Mouse (Mus musculus) MEL (cell line): ENCODE results near the gene Tspan14. TPM values are rescaled to one million over a fixed set of nuclear protein-coding genes. Genes with fewer than 3 reads are reported as not detected.
A peak's percentile ranks its signal among the peaks of the same experiment; 100 is the strongest.

Experiments used
- DNase-seq: peaks from one replicate; pipeline ENCODE4 v3.0.0; 2011; ENCODE audit warnings: low read depth, low spot score
- H3K27ac ChIP-seq: 2 replicates; pipeline ENCODE4 v1.5.1; 2012; ENCODE audit warnings: low read depth, mild to moderate bottlenecking, control low read depth, low read length, moderate library complexity; ENCODE audit not compliant: control insufficient read depth
- H3K27me3 ChIP-seq, 2 experiments: fragments of 150-350 bp in 1 of 2; sonication (generic) in 1 of 2; 2 replicates each; pipeline ENCODE4 v1.6.1; 2012; ENCODE audit warnings: low read length in 2 of 2, mild to moderate bottlenecking in 2 of 2, improper control_type of control experiment in 1 of 2, moderate library complexity in 1 of 2; ENCODE audit not compliant: insufficient read depth in 2 of 2, control insufficient read depth in 1 of 2
- H3K36me3 ChIP-seq, 2 experiments: 2 replicates each; pipeline ENCODE4 v1.6.1; 2012 to 2014; ENCODE audit warnings: low read length in 2 of 2, improper control_type of control experiment in 1 of 2, inconsistent platforms in 1 of 2, mild to moderate bottlenecking in 1 of 2; ENCODE audit not compliant: insufficient read depth in 2 of 2, control insufficient read depth in 1 of 2
- H3K4me1 ChIP-seq, 2 experiments: fragments of 150-350 bp in 1 of 2; sonication (generic) in 1 of 2; 2 replicates each; pipeline ENCODE4 v1.6.1; 2012; ENCODE audit warnings: low read length in 2 of 2, improper control_type of control experiment in 1 of 2, mild to moderate bottlenecking in 1 of 2; ENCODE audit not compliant: insufficient read depth in 2 of 2, control insufficient read depth in 1 of 2
- H3K4me3 ChIP-seq, 2 experiments: fragments of 150-350 bp in 1 of 2; sonication (generic) in 1 of 2; 2 replicates each; pipeline ENCODE4 v1.5.1; 2012; ENCODE audit warnings: low read depth in 2 of 2, low read length in 2 of 2, mild to moderate bottlenecking in 2 of 2, moderate library complexity in 2 of 2, control low read depth in 1 of 2, improper control_type of control experiment in 1 of 2; ENCODE audit not compliant: control insufficient read depth in 1 of 2, insufficient read depth in 1 of 2
- H3K79me2 ChIP-seq: 2 replicates; pipeline ENCODE4 v1.6.1; 2012; ENCODE audit warnings: mild to moderate bottlenecking, low read length, moderate library complexity; ENCODE audit not compliant: control insufficient read depth, poor library complexity, insufficient read depth
- H3K9ac ChIP-seq: 2 replicates; pipeline ENCODE4 v1.6.1; 2012; ENCODE audit warnings: low read depth, mild to moderate bottlenecking, control low read depth, low read length, moderate library complexity; ENCODE audit not compliant: control insufficient read depth, poor library complexity, severe bottlenecking
- H3K9me3 ChIP-seq: fragments of 150-350 bp; sonication (generic); replicated peaks from 2 replicates; pipeline ENCODE4 v1.6.1; 2012; ENCODE audit warnings: mild to moderate bottlenecking, low read length, improper control_type of control experiment, moderate library complexity; ENCODE audit not compliant: insufficient read depth
- CTCF ChIP-seq, 3 experiments: IDR thresholded peaks in 2 of 3; conservative IDR thresholded peaks in 1 of 3; 2 replicates each; pipeline ENCODE4 v1.5.1; 2011 to 2012; ENCODE audit warnings: low read length in 3 of 3, low read depth in 2 of 3, mild to moderate bottlenecking in 2 of 3, improper control_type of control experiment in 1 of 3, inconsistent platforms in 1 of 3, mixed read lengths in 1 of 3, moderate library complexity in 1 of 3; ENCODE audit not compliant: control insufficient read depth in 1 of 3, insufficient read depth in 1 of 3, poor library complexity in 1 of 3, severe bottlenecking in 1 of 3
- ELF1 ChIP-seq: IDR thresholded peaks from 2 replicates; pipeline ENCODE4 v1.6.1; 2014; ENCODE audit warnings: low read depth, mild to moderate bottlenecking, inconsistent platforms, low read length, improper control_type of control experiment, moderate library complexity
- EP300 ChIP-seq, 2 experiments: IDR thresholded peaks; 2 replicates each; pipeline ENCODE4 v1.6.1; 2011; ENCODE audit warnings: improper control_type of control experiment in 2 of 2, low read length in 2 of 2, low read depth in 1 of 2, mild to moderate bottlenecking in 1 of 2
- ETS1 ChIP-seq: IDR thresholded peaks from 2 replicates; pipeline ENCODE4 v1.6.1; 2012; ENCODE audit warnings: low read depth, mild to moderate bottlenecking, inconsistent platforms, low read length, improper control_type of control experiment, moderate library complexity
- GATA1 ChIP-seq: IDR thresholded peaks from 2 replicates; pipeline ENCODE4 v1.6.1; 2011; ENCODE audit warnings: low read depth, low read length, improper control_type of control experiment
- MAZ ChIP-seq: IDR thresholded peaks from 2 replicates; pipeline ENCODE4 v1.6.1; 2012; ENCODE audit warnings: low read depth, mild to moderate bottlenecking, inconsistent platforms, low read length, improper control_type of control experiment
- MEF2A ChIP-seq: IDR thresholded peaks from 2 replicates; pipeline ENCODE4 v1.6.1; 2014; ENCODE audit warnings: low read depth, mild to moderate bottlenecking, inconsistent platforms, low read length, improper control_type of control experiment; ENCODE audit not compliant: poor library complexity, insufficient replicate concordance, severe bottlenecking; ENCODE audit errors: extremely low read depth
- MXI1 ChIP-seq: IDR thresholded peaks from 2 replicates; pipeline ENCODE4 v1.6.1; 2011; ENCODE audit warnings: mild to moderate bottlenecking, low read depth, low read length, improper control_type of control experiment
- MYB ChIP-seq: IDR thresholded peaks from 2 replicates; pipeline ENCODE4 v1.6.1; 2011; ENCODE audit warnings: mild to moderate bottlenecking, low read depth, low read length, improper control_type of control experiment
- NELFE ChIP-seq: IDR thresholded peaks from 2 replicates; pipeline ENCODE4 v1.6.1; 2011; ENCODE audit warnings: low read depth, low read length, improper control_type of control experiment
- POLR2A ChIP-seq, 2 experiments: IDR thresholded peaks; 2 replicates each; pipeline ENCODE4 v1.6.1; 2011 to 2012; ENCODE audit warnings: low read length in 2 of 2, mild to moderate bottlenecking in 2 of 2, control low read depth in 1 of 2, improper control_type of control experiment in 1 of 2, low read depth in 1 of 2, moderate library complexity in 1 of 2; ENCODE audit not compliant: control insufficient read depth in 1 of 2, insufficient read depth in 1 of 2, poor library complexity in 1 of 2
- POLR2AphosphoS5 ChIP-seq: IDR thresholded peaks from 2 replicates; pipeline ENCODE4 v1.6.1; 2012; ENCODE audit warnings: low read depth, borderline replicate concordance, mild to moderate bottlenecking, inconsistent platforms, low read length, moderate library complexity, mixed read lengths
- RAD21 ChIP-seq: IDR thresholded peaks from 2 replicates; pipeline ENCODE4 v1.6.1; 2011; ENCODE audit warnings: mild to moderate bottlenecking, low read depth, low read length, improper control_type of control experiment
- SMC3 ChIP-seq: IDR thresholded peaks from 2 replicates; pipeline ENCODE4 v1.6.1; 2011; ENCODE audit warnings: low read depth, low read length, improper control_type of control experiment
- TAL1 ChIP-seq: IDR thresholded peaks from 2 replicates; pipeline ENCODE4 v1.6.1; 2012; ENCODE audit warnings: mild to moderate bottlenecking, inconsistent platforms, low read length, moderate library complexity, mixed read lengths
- TCF12 ChIP-seq: IDR thresholded peaks from 2 replicates; pipeline ENCODE4 v1.6.1; 2014; ENCODE audit warnings: low read depth, mild to moderate bottlenecking, inconsistent platforms, low read length, improper control_type of control experiment, moderate library complexity
- ZNF384 ChIP-seq: IDR thresholded peaks from 2 replicates; pipeline ENCODE4 v1.6.1; 2012; ENCODE audit warnings: low read depth, mild to moderate bottlenecking, inconsistent platforms, low read length, improper control_type of control experiment
- polyA plus RNA-seq, 2 experiments: library from polyadenylated mRNA; stranded (reverse) in 1 of 2; unstranded in 1 of 2; fragments of >175 nt in 1 of 2; fragments of >200 nt in 1 of 2; gene quantifications; 2 replicates each; pipeline versions ENCODE4 v1.2.1 to v1.2.4; 2012; ENCODE audit warnings: low replicate concordance in 2 of 2, low read depth in 1 of 2; ENCODE audit not compliant: insufficient read length in 2 of 2, insufficient read depth in 1 of 2, missing spikeins in 1 of 2
- total RNA-seq: library from RNA; depleted of rRNA; stranded (reverse); fragments of 300-350 nt; gene quantifications from 2 replicates; pipeline ENCODE4 v1.2.3, GENCODE M21; 2012

Gene Tspan14
- total and polyA plus RNA-seq, 3 experiments, result 24.8 to 29.9 TPM; not detected in 1

DNA sequence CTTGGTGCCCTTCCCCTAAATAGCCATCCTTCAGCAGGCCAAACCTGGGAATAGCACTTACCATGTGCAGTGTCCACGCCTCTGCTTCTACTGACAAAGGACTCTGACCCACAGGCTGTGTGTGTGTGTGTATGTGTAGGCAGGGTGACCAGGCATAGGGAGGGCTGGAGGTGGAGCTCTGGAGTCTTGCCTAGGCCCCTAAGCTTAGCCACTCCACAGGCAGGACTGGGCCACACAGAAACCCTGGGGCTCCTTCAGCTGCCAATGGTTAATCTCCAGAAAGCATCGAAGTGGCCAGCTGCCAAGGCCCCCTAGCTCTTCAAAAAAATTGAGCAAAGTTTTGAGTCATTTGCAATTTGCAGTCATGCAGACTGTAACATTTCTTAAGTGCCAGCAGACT is 41.5 kb upstream of the Tspan14 start:
- no peaks in the 10 kb centered on the region for H3K9me3 ChIP-seq
- peaks cover 19 to 33% of the 10 kb centered on the region in 2 experiments for H3K4me1 ChIP-seq
- peak; percentile 69 for DNase-seq
- H3K79me2 ChIP-seq, result no peaks in the 10 kb centered on the region; the same call in 1 of the 2 replicates
- H3K27me3 ChIP-seq, result no peaks in the 10 kb centered on the region
- no peak overlapping the region for H3K27ac ChIP-seq
- TF ChIP-seq MEF2A, result no peak
- TF ChIP-seq SMC3, result no peak
- TF ChIP-seq ZNF384, result 0 out of 2 replicates have a peak, but pooled peaks have one; percentile 44
- TF ChIP-seq ETS1, result 0 out of 2 replicates have a peak, but pooled peaks have one; percentile 25
- H3K36me3 ChIP-seq, result peaks cover 0 to 26% of the 10 kb centered on the region in 2 experiments; a peak in 2 of 4 replicates
- H3K9ac ChIP-seq, result no peak overlapping the region
- no peak overlapping the region for H3K4me3 ChIP-seq

DNA sequence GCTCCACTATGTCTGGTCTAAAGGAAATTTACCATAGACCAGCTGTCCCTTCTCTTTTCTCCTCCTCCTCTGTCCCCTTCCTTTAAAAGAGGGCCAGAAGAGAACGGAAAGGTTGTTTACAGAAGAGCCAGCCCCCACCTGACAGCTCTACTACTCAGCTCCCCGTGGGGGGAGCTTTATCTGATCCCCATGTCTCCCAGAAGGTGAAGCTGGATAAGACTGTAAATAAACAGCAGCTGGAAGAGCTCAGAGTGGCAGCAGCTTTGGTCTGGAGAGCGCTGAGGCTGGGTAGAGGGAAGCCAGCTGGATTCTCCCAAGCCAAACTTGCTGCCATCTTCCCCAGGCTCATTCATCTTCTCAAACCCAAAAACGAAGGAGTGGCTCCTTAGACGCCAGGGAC is 41.0 kb upstream of the Tspan14 start:
- DNase-seq, result peak; percentile 40
- H3K27ac ChIP-seq, result no peak overlapping the region
- no peak overlapping the region for H3K4me3 ChIP-seq
- no peaks in the 10 kb centered on the region for H3K27me3 ChIP-seq
- no peaks in the 10 kb centered on the region for H3K9me3 ChIP-seq
- H3K79me2 ChIP-seq, result no peaks in the 10 kb centered on the region
- no peak overlapping the region for H3K9ac ChIP-seq
- H3K4me1 ChIP-seq, result peaks cover 19 to 29% of the 10 kb centered on the region in 2 experiments
- H3K36me3 ChIP-seq, result peaks cover 0 to 26% of the 10 kb centered on the region in 2 experiments; a peak in 2 of 4 replicates
- TF ChIP-seq TAL1, result peak; percentile 41
- TF ChIP-seq EP300 (IDR thresholded peaks at IDR 0.05; ENCODE audit: low read depth in 1 of 2, low read length in 2 of 2), result peak; percentile 36 to 71; a peak in 3 of 4 replicates
- 0 out of 2 replicates have a peak, but pooled peaks have one; percentile 21 for TF ChIP-seq MXI1
- TF ChIP-seq MAZ, result peak; percentile 64; the same call in 1 of the 2 replicates
- no peak for TF ChIP-seq CTCF (IDR thresholded peaks at IDR 0.05 in 2 of 3, conservative IDR thresholded peaks at IDR 0.05 in 1 of 3; ENCODE audit: control insufficient read depth in 1 of 3, insufficient read depth in 1 of 3, low read depth in 2 of 3, low read length in 3 of 3, poor library complexity in 1 of 3, severe bottlenecking in 1 of 3)
- TF ChIP-seq RAD21, result no peak
- no peak for TF ChIP-seq POLR2AphosphoS5
- TF ChIP-seq MYB, result no peak
- peak; percentile 73 for TF ChIP-seq GATA1
- peak; percentile 89 for TF ChIP-seq TCF12
- no peak for TF ChIP-seq POLR2A (IDR thresholded peaks at IDR 0.05; ENCODE audit: control insufficient read depth in 1 of 2, insufficient read depth in 1 of 2, low read depth in 1 of 2, low read length in 2 of 2, poor library complexity in 1 of 2)
- TF ChIP-seq NELFE, result no peak
- peak; percentile 86 for TF ChIP-seq ETS1
- TF ChIP-seq ELF1, result no peak
